Mouse (Mus musculus): ENCODE data around the gene Tpcn2.

- TF ChIP-seq CTCF (IDR thresholded peaks at IDR 0.05; ENCODE audit: low read depth, low read length) (no peak), POLR2A (IDR thresholded peaks at IDR 0.05; ENCODE audit: extremely low read depth, insufficient read depth, low read length) (no peak)
Observed at GRCm38 (mm10) chr7:145190520-145190919, 93.3 kb downstream of the Tpcn2 start.
